Mouse (Mus musculus): ENCODE data around the gene Rab5b. TPM values are rescaled to one million over a fixed set of nuclear protein-coding genes. Genes with fewer than 3 reads are reported as not detected.

Rab5b gene
- total and polyA plus RNA-seq, 2 experiments from 2014 or later: 99.7 to 127 TPM

- Histone ChIP-seq H3K9me3 (ENCODE audit: low read length) (no peaks in the 10 kb centered on the region), H3K9ac (replicated peaks; ENCODE audit: low read length) (peak within 1 kb of the TSS; percentile 48), H3K36me3 (ENCODE audit: insufficient read depth, low read length) (peaks cover 11% of the 10 kb centered on the region; the same call in 1 of the 2 replicates), H3K4me2 (ENCODE audit: low read depth, low read length) (peak within 1 kb of the TSS; percentile 75), H3K4me3 (ENCODE audit: low read length) (peak within 1 kb of the TSS; percentile 54), H3K27me3 (ENCODE audit: insufficient read depth, low read length) (no peaks in the 10 kb centered on the region), H3K4me1 (ENCODE audit: insufficient read depth, low read length) (no peaks in the 10 kb centered on the region; the same call in 1 of the 2 replicates), H3K27ac (peak within 1 kb of the TSS; percentile 37)
- ATAC-seq (peak; percentile 88), DNase-seq (ENCODE audit: low spot score) (peak; percentile 88)
- TF ChIP-seq CTCF (IDR thresholded peaks at IDR 0.05; ENCODE audit: low read depth): no peak
- under 1% methylated on average over 59 of the region's 60 CpGs for WGBS
Measured at GRCm38 (mm10) chr10:128673763-128674468, 22.1 kb downstream of the Rab5b start, which contains the start of gene Suox. Suox (minus strand) TSS chr10:128674073.

GRCm38 (mm10) chr10:128671148-128671547 is 24.9 kb downstream of the Rab5b start:
- 96% methylated on average over 9 of the region's 9 CpGs for WGBS
- Histone ChIP-seq H3K4me1 (ENCODE audit: insufficient read depth, low read length) (no peaks in the 10 kb centered on the region; the same call in 1 of the 2 replicates), H3K4me2 (ENCODE audit: low read depth, low read length) (no peak overlapping the region), H3K36me3 (ENCODE audit: insufficient read depth, low read length) (peaks cover 11% of the 10 kb centered on the region; the same call in 1 of the 2 replicates), H3K27me3 (ENCODE audit: insufficient read depth, low read length) (no peaks in the 10 kb centered on the region), H3K4me3 (ENCODE audit: low read length) (no peak overlapping the region), H3K9me3 (ENCODE audit: low read length) (no peaks in the 10 kb centered on the region), H3K27ac (no peak overlapping the region), H3K9ac (replicated peaks; ENCODE audit: low read length) (no peak overlapping the region)
- TF ChIP-seq CTCF (IDR thresholded peaks at IDR 0.05; ENCODE audit: low read depth): no peak
- ATAC-seq (no peak), DNase-seq (ENCODE audit: low spot score) (no peak)

GRCm38 (mm10) chr10:128668790-128669672 is 27.0 kb downstream of the Rab5b start:
- DNase-seq (ENCODE audit: low spot score) (peak; percentile 77), ATAC-seq (peak; percentile 80)
- H3K36me3 ChIP-seq (ENCODE audit: insufficient read depth, low read length): peaks cover 11% of the 10 kb centered on the region; the same call in 1 of the 2 replicates
- H3K4me1 ChIP-seq (ENCODE audit: insufficient read depth, low read length): no peaks in the 10 kb centered on the region; the same call in 1 of the 2 replicates
- peak overlapping the region; percentile 78 for H3K9ac ChIP-seq (replicated peaks; ENCODE audit: low read length)
- H3K27me3 ChIP-seq (ENCODE audit: insufficient read depth, low read length): no peaks in the 10 kb centered on the region
- no peaks in the 10 kb centered on the region for H3K9me3 ChIP-seq (ENCODE audit: low read length)
- H3K4me2 ChIP-seq (ENCODE audit: low read depth, low read length): peak overlapping the region; percentile 83
- WGBS: under 1% methylated on average over 40 of the region's 42 CpGs
- H3K27ac ChIP-seq: peak overlapping the region; percentile 81
- H3K4me3 ChIP-seq (ENCODE audit: low read length): peak overlapping the region; percentile 76
- no peak for TF ChIP-seq CTCF (IDR thresholded peaks at IDR 0.05; ENCODE audit: low read depth)

GRCm38 (mm10) chr10:128665806-128666205 is 30.3 kb downstream of the Rab5b start:
- Histone ChIP-seq H3K4me1 (ENCODE audit: insufficient read depth, low read length) (no peaks in the 10 kb centered on the region), H3K4me3 (ENCODE audit: low read length) (no peak overlapping the region), H3K36me3 (ENCODE audit: insufficient read depth, low read length) (peaks cover under 1% of the 10 kb centered on the region; the same call in 1 of the 2 replicates), H3K4me2 (ENCODE audit: low read depth, low read length) (no peak overlapping the region), H3K27ac (no peak overlapping the region), H3K9me3 (ENCODE audit: low read length) (no peaks in the 10 kb centered on the region), H3K27me3 (ENCODE audit: insufficient read depth, low read length) (no peaks in the 10 kb centered on the region), H3K9ac (replicated peaks; ENCODE audit: low read length) (no peak overlapping the region)
- WGBS: 95% methylated on average over 2 of the region's 2 CpGs
- TF ChIP-seq CTCF (IDR thresholded peaks at IDR 0.05; ENCODE audit: low read depth): no peak
- no peak for DNase-seq (ENCODE audit: low spot score)
- no peak for ATAC-seq

- 87% methylated on average over 3 of the region's 3 CpGs for WGBS
- TF ChIP-seq CTCF (IDR thresholded peaks at IDR 0.05; ENCODE audit: low read depth): no peak
- no peaks in the 10 kb centered on the region for H3K27me3 ChIP-seq (ENCODE audit: insufficient read depth, low read length)
Measured at GRCm38 (mm10) chr10:128665307-128665706, 30.8 kb downstream of the Rab5b start.

GRCm38 (mm10) chr10:128664808-128665207 is 31.3 kb downstream of the Rab5b start:
- no peak overlapping the region for H3K27ac ChIP-seq
- no peaks in the 10 kb centered on the region for H3K9me3 ChIP-seq (ENCODE audit: low read length)
- H3K36me3 ChIP-seq (ENCODE audit: insufficient read depth, low read length): no peaks in the 10 kb centered on the region
- ATAC-seq: no peak
- no peak overlapping the region for H3K9ac ChIP-seq (replicated peaks; ENCODE audit: low read length)
- H3K4me3 ChIP-seq (ENCODE audit: low read length): no peak overlapping the region
- H3K27me3 ChIP-seq (ENCODE audit: insufficient read depth, low read length): no peaks in the 10 kb centered on the region
- no peak overlapping the region for H3K4me2 ChIP-seq (ENCODE audit: low read depth, low read length)
- no peak for DNase-seq (ENCODE audit: low spot score)
- no peaks in the 10 kb centered on the region for H3K4me1 ChIP-seq (ENCODE audit: insufficient read depth, low read length)
- TF ChIP-seq CTCF (IDR thresholded peaks at IDR 0.05; ENCODE audit: low read depth): no peak
- 76% methylated on average over 3 of the region's 3 CpGs for WGBS

More at GRCm38 (mm10) chr10:128665307-128665706, 30.8 kb downstream of the Rab5b start:
- DNase-seq (ENCODE audit: low spot score) (no peak), ATAC-seq (no peak)
- no peak overlapping the region for H3K4me2 ChIP-seq (ENCODE audit: low read depth, low read length)
- H3K36me3 ChIP-seq (ENCODE audit: insufficient read depth, low read length): no peaks in the 10 kb centered on the region
- no peak overlapping the region for H3K27ac ChIP-seq
- no peak overlapping the region for H3K4me3 ChIP-seq (ENCODE audit: low read length)
- H3K4me1 ChIP-seq (ENCODE audit: insufficient read depth, low read length): no peaks in the 10 kb centered on the region
- no peaks in the 10 kb centered on the region for H3K9me3 ChIP-seq (ENCODE audit: low read length)
- no peak overlapping the region for H3K9ac ChIP-seq (replicated peaks; ENCODE audit: low read length)

Measured in hindbrain, postnatal 0 days (tissue).